Mouse (Mus musculus) forebrain, embryonic 16.5 days (tissue): ENCODE measurements around the gene Gemin7. TPM values are rescaled to one million over a fixed set of nuclear protein-coding genes. Genes with fewer than 3 reads are reported as not detected.

ENCODE experiments used
- ATAC-seq: fragments of 200-750 bp; cut with Nextera tagmentation; 2 replicates; pipeline ENCODE4 v1.8.0; 2017; ENCODE audit warnings: mild to moderate bottlenecking, moderate library complexity
- H3K27ac ChIP-seq: fragments of 300-500 bp; sonication (generic); 2 replicates; pipeline ENCODE4 v1.5.1; 2014; ENCODE audit warnings: low read length, control low read depth
- H3K27me3 ChIP-seq: fragments of 300-500 bp; sonication (generic); replicated peaks from 2 replicates; pipeline ENCODE4 v1.6.1; 2014; ENCODE audit warnings: low read length; ENCODE audit not compliant: control insufficient read depth, insufficient read depth
- H3K36me3 ChIP-seq: fragments of 300-500 bp; sonication (generic); 2 replicates; pipeline ENCODE4 v1.6.1; 2014; ENCODE audit not compliant: control insufficient read depth, insufficient read depth
- H3K4me1 ChIP-seq: fragments of 300-500 bp; sonication (generic); replicated peaks from 2 replicates; pipeline ENCODE4 v1.6.1; 2014; ENCODE audit warnings: low read length; ENCODE audit not compliant: control insufficient read depth, insufficient read depth
- H3K4me2 ChIP-seq: fragments of 300-500 bp; sonication (generic); 2 replicates; pipeline ENCODE4 v1.6.1; 2014; ENCODE audit warnings: mild to moderate bottlenecking, low read length, control low read depth
- H3K4me3 ChIP-seq: fragments of 300-500 bp; sonication (generic); replicated peaks from 2 replicates; pipeline ENCODE4 v1.5.1; 2014; ENCODE audit warnings: mild to moderate bottlenecking, low read length, control low read depth
- H3K9ac ChIP-seq: fragments of 300-500 bp; sonication (generic); replicated peaks from 2 replicates; pipeline ENCODE4 v1.6.1; 2014; ENCODE audit warnings: low read depth, low read length, control low read depth
- H3K9me3 ChIP-seq: fragments of 300-500 bp; sonication (generic); 2 replicates; pipeline ENCODE4 v1.6.1; 2016; ENCODE audit warnings: low read length; ENCODE audit not compliant: control insufficient read depth
- WGBS: fragments of 180-500 bp; shearing (Covaris S2); extraction: QIAGEN DNeasy Blood & Tissue Kit; methylation state at CpG from one replicate; pipeline ENCODE4 v1.1.7; 2014; 5-methylcytosine and 5-hydroxymethylcytosine counted together
- polyA plus RNA-seq: library from polyadenylated mRNA; unstranded; fragments of >200 nt; fragmentation: Nextera tagmentation; extraction: Ambion mirVana; gene quantifications from 2 replicates; pipeline ENCODE4 v1.2.1, GENCODE M21; 2015

Gemin7 gene
- polyA plus RNA-seq, 1 experiment from 2014 or later: 124 TPM

DNA sequence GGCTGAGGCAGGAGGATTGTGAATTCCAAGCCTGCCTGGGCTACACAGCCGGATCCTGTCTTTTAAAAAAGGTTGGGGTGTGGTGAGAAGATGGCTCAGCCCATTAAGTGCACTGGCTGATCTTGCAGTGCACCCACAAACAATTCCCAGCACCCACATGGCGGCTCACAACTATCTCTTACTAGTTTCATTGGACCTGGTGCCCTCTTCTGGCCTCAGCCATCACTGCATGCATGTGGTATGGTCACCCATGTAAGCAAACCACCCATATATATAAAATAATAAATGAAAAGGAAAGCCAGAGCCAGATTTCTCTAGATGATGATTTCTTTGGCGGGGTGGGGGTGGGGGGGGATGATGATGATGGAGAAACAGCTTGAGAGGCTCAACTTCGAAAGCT lies 12.9 kb downstream of the Gemin7 start:
- Histone ChIP-seq H3K4me3 (no peak overlapping the region), H3K27ac (no peak overlapping the region), H3K9me3 (0 out of 2 replicates have a peak, but pooled peaks cover 3% of the 10 kb centered on the region), H3K4me1 (peaks cover 27% of the 10 kb centered on the region), H3K27me3 (no peaks in the 10 kb centered on the region), H3K9ac (no peak overlapping the region), H3K36me3 (peaks cover 12% of the 10 kb centered on the region), H3K4me2 (no peak overlapping the region)
- WGBS: 91% methylated on average over 4 of the region's 4 CpGs
- ATAC-seq: no peak

GRCm38 (mm10) chr7:19563884-19564283 lies 13.5 kb downstream of the Gemin7 start:
- H3K36me3 ChIP-seq: peaks cover 12% of the 10 kb centered on the region
- H3K9me3 ChIP-seq: 0 out of 2 replicates have a peak, but pooled peaks cover 3% of the 10 kb centered on the region
- no peak overlapping the region for H3K4me2 ChIP-seq
- ATAC-seq: no peak
- H3K4me1 ChIP-seq: peaks cover 32% of the 10 kb centered on the region
- 92% methylated on average over 3 of the region's 3 CpGs for WGBS
- no peak overlapping the region for H3K4me3 ChIP-seq
- no peak overlapping the region for H3K27ac ChIP-seq
- H3K9ac ChIP-seq: no peak overlapping the region
- no peaks in the 10 kb centered on the region for H3K27me3 ChIP-seq

- Histone ChIP-seq H3K9ac (peak within 1 kb of the TSS; percentile 92), H3K4me2 (peak within 1 kb of the TSS; percentile 97), H3K36me3 (peaks cover 12% of the 10 kb centered on the region), H3K4me1 (peaks cover 38% of the 10 kb centered on the region), H3K4me3 (peak within 1 kb of the TSS; percentile 98), H3K27me3 (no peaks in the 10 kb centered on the region), H3K9me3 (0 out of 2 replicates have a peak, but pooled peaks cover 3% of the 10 kb centered on the region), H3K27ac (peak within 1 kb of the TSS; percentile 96)
- peak; percentile 29; the same call in 1 of the 2 replicates for ATAC-seq
- 1% methylated on average over 19 of the region's 19 CpGs for WGBS
These were observed 14.6 kb downstream of the Gemin7 start, which contains the start of gene Ppp1r37 for GRCm38 (mm10) chr7:19562643-19563410. TSS of gene Ppp1r37 (minus strand) at chr7:19563076.

DNA sequence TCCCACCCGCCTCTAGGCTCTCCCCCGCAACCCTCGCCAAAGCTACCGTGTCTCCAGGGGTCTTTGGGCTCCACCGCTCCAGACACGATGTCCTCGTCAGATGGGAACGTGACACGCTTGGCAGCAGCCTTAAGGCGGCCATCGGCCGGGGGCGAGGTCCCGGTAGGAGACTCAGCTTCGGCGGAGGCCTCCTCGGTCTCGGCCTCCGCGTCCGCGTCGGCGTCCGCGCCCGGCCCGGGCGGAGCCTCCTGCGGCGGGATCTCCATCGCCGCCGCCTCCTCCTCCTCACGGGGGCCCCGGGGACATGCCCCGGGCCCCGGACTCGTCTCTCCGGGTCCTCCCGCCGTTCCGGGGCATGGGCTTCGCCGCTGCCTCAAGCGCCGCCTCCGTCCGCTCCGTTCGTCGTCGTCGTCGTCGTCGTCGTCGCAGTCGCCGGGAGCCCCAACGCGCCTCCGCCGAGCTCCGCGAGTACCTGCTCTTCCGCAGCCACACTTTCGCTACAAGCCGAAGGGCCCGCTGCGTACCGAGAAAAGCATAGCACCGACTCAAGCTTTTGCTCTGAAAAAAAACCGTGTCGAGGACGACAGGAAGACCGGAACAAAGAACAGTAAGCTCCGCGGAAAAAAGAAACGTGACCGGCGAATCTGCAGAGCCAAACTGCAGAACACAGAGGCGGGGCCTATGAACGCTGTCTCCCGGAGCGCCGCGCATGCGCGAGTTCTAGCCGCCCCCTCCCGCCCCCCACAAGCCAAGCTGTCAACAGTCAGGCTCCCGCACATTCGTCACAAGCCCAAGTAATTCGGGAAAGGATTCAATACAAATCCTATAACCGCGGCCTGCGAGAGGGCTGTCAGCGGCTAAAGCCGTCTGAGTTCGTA lies 15.4 kb downstream of the Gemin7 start:
- H3K4me2 ChIP-seq: peak overlapping the region; percentile 97
- H3K27me3 ChIP-seq: no peaks in the 10 kb centered on the region
- peak overlapping the region; percentile 92 for H3K9ac ChIP-seq
- ATAC-seq: peak; percentile 91
- peak overlapping the region; percentile 98 for H3K4me3 ChIP-seq
- H3K36me3 ChIP-seq: peaks cover 12% of the 10 kb centered on the region
- H3K9me3 ChIP-seq: 0 out of 2 replicates have a peak, but pooled peaks cover 3% of the 10 kb centered on the region
- under 1% methylated on average over 102 of the region's 102 CpGs for WGBS
- peaks cover 43% of the 10 kb centered on the region for H3K4me1 ChIP-seq
- H3K27ac ChIP-seq: peak overlapping the region; percentile 96

DNA sequence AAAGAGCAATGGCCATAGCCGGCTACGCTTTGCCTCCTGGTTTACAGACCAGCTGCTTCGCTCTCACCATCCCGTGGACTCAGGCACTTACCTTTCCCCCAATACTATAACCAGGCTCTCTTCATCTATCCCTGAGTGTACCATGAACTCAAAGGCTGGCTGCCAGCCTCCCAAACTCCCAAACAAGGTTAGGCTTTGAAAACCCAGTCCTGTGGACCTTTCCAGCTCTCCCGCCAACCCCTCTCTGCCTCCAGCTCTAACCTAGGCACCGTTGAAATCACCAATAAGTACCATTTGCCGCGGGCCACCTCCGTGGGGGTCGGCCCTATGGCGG lies 16.0 kb downstream of the Gemin7 start:
- H3K4me2 ChIP-seq: peak overlapping the region; percentile 97
- H3K9ac ChIP-seq: peak overlapping the region; percentile 92
- peaks cover 43% of the 10 kb centered on the region for H3K4me1 ChIP-seq
- ATAC-seq: no peak
- H3K27me3 ChIP-seq: no peaks in the 10 kb centered on the region
- H3K27ac ChIP-seq: peak overlapping the region; percentile 96
- peaks cover 12% of the 10 kb centered on the region for H3K36me3 ChIP-seq
- 0 out of 2 replicates have a peak, but pooled peaks cover 3% of the 10 kb centered on the region for H3K9me3 ChIP-seq
- H3K4me3 ChIP-seq: peak overlapping the region; percentile 98
- 0% methylated on average over 11 of the region's 11 CpGs for WGBS

DNA sequence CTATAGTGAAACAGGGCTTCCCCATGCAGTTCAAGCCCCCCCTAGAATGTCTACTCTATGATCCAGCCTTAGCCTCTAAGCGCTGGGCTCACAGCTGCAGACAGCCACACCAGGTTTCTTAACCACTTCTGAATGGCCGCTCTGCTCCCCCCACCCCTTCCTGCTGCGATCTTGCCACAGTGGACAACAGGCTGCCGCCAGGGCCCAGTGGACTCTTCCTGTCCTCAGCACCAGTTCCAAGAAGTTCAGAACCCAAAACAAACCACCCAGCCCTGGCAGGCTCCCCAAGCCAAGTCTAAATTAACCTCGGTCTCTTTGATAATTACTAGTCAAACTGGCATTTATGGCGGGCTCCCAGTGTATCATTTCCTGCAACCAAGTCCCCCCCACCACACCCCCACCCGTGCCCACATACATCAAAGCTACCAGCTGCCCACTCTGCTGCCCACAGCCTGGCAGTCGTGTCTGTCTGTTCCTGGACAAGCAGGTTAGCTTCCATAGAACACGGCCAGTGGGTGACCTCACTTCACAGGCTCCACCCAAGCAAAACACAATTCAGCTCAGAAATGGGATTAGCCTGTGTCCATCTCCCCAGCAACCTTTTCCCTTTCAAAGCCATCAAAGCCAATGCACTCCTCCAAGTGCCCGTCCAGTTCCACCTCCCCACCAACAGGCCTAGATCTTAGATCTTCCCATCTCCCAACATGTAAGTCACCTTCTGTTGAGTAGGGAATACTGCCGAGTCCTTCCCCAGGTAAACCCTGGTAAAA lies 16.7 kb downstream of the Gemin7 start:
- H3K27ac ChIP-seq: no peak overlapping the region

DNA sequence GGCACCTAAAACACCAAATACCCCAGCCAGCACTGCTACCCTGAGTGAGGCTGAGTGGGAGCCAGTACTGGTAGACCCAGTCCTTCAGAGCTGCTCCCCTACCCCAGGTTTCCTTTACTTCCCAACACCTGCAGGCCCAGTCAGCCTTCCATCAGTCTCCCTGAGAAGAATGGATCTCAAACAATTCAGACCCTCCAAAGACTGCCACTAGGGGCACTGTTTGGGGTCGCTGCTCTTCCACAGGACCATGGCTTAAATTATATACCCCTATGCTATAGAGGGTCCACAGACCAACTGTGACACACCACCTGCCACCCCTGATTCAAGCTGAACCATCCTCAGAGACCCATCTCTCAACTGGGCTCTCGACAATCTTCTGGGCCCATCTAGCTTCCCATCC lies 18.4 kb downstream of the Gemin7 start:
- Histone ChIP-seq H3K27ac (no peak overlapping the region), H3K4me1 (peaks cover 43% of the 10 kb centered on the region), H3K4me3 (no peak overlapping the region), H3K27me3 (no peaks in the 10 kb centered on the region), H3K36me3 (no peaks in the 10 kb centered on the region; the same call in 1 of the 2 replicates), H3K9ac (no peak overlapping the region), H3K9me3 (no peaks in the 10 kb centered on the region), H3K4me2 (no peak overlapping the region)
- WGBS: 29% methylated on average over 2 of the region's 2 CpGs
- no peak for ATAC-seq

More for the DNA sequence above, 16.7 kb downstream of the Gemin7 start:
- Histone ChIP-seq H3K36me3 (peaks cover 12% of the 10 kb centered on the region), H3K4me2 (peak overlapping the region; percentile 97), H3K27me3 (no peaks in the 10 kb centered on the region), H3K4me1 (peaks cover 43% of the 10 kb centered on the region), H3K4me3 (peak overlapping the region; percentile 98), H3K9ac (peak overlapping the region; percentile 92), H3K9me3 (0 out of 2 replicates have a peak, but pooled peaks cover 3% of the 10 kb centered on the region)
- ATAC-seq: no peak
- WGBS: 21% methylated on average over 11 of the region's 11 CpGs

DNA sequence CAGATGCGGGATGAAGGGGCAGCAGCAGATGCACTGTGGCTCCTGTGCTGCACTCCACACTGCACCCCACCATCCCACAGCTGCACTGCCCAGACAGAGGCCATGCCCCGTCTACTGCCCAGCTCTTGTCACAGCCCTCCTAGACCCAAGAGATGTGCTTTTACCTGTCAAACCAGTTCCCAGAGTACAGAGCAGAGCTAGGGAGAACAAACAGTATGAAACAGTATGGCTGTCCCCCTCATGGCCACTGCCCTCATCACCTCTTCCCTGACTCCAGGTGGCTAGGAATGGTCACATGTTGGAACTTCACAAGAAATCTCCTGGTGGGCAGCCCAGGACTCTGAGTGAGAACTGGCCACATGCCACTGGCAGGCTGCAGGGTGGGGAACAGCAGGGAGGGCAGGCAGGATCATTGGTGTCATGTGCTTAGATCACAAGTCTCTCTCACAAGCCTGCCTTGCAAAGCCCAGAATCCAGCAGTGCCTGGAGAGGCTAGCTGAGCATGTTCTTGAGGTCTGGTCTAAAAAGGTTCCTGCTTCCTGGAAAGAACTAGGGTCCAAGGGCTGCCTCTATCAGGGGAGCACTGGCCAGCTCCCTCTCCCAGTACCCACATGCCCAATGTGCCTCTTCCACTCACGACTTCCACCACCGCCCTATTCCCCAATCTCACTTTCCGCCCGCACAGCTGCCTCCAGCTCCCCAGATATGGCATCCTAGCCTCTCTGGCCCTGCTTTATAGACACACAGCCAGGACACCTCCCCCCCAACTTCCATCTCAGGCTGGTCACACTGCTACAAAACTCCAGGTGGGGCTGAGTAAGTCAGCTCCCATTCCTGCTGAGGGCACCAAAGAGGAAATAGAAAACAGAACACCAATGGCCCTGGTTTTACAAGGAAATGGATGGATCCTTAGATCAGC lies 19.2 kb downstream of the Gemin7 start:
- Histone ChIP-seq H3K4me2 (no peak overlapping the region), H3K27ac (no peak overlapping the region), H3K9ac (no peak overlapping the region), H3K27me3 (no peaks in the 10 kb centered on the region), H3K4me3 (no peak overlapping the region), H3K36me3 (no peaks in the 10 kb centered on the region), H3K9me3 (no peaks in the 10 kb centered on the region), H3K4me1 (peaks cover 40% of the 10 kb centered on the region)
- no peak for ATAC-seq
- WGBS: 94% methylated on average over 6 of the region's 6 CpGs
